Mouse (Mus musculus) MEL (cell line): ENCODE measurements around the gene Rbmx. TPM values are rescaled to one million over a fixed set of nuclear protein-coding genes. Genes with fewer than 3 reads are reported as not detected.

ENCODE experiments used
- DNase-seq: peaks from one replicate; pipeline ENCODE4 v3.0.0; 2011; ENCODE audit warnings: low read depth, low spot score
- H3K27ac ChIP-seq: 2 replicates; pipeline ENCODE4 v1.5.1; 2012; ENCODE audit warnings: low read depth, mild to moderate bottlenecking, control low read depth, low read length, moderate library complexity; ENCODE audit not compliant: control insufficient read depth
- H3K27me3 ChIP-seq, 2 experiments: fragments of 150-350 bp in 1 of 2; sonication (generic) in 1 of 2; 2 replicates each; pipeline ENCODE4 v1.6.1; 2012; ENCODE audit warnings: low read length in 2 of 2, mild to moderate bottlenecking in 2 of 2, improper control_type of control experiment in 1 of 2, moderate library complexity in 1 of 2; ENCODE audit not compliant: insufficient read depth in 2 of 2, control insufficient read depth in 1 of 2
- H3K36me3 ChIP-seq, 2 experiments: 2 replicates each; pipeline ENCODE4 v1.6.1; 2012 to 2014; ENCODE audit warnings: low read length in 2 of 2, improper control_type of control experiment in 1 of 2, inconsistent platforms in 1 of 2, mild to moderate bottlenecking in 1 of 2; ENCODE audit not compliant: insufficient read depth in 2 of 2, control insufficient read depth in 1 of 2
- H3K4me1 ChIP-seq, 2 experiments: fragments of 150-350 bp in 1 of 2; sonication (generic) in 1 of 2; 2 replicates each; pipeline ENCODE4 v1.6.1; 2012; ENCODE audit warnings: low read length in 2 of 2, improper control_type of control experiment in 1 of 2, mild to moderate bottlenecking in 1 of 2; ENCODE audit not compliant: insufficient read depth in 2 of 2, control insufficient read depth in 1 of 2
- H3K4me3 ChIP-seq, 2 experiments: fragments of 150-350 bp in 1 of 2; sonication (generic) in 1 of 2; 2 replicates each; pipeline ENCODE4 v1.5.1; 2012; ENCODE audit warnings: low read depth in 2 of 2, low read length in 2 of 2, mild to moderate bottlenecking in 2 of 2, moderate library complexity in 2 of 2, control low read depth in 1 of 2, improper control_type of control experiment in 1 of 2; ENCODE audit not compliant: control insufficient read depth in 1 of 2, insufficient read depth in 1 of 2
- H3K79me2 ChIP-seq: 2 replicates; pipeline ENCODE4 v1.6.1; 2012; ENCODE audit warnings: mild to moderate bottlenecking, low read length, moderate library complexity; ENCODE audit not compliant: control insufficient read depth, poor library complexity, insufficient read depth
- H3K9ac ChIP-seq: 2 replicates; pipeline ENCODE4 v1.6.1; 2012; ENCODE audit warnings: low read depth, mild to moderate bottlenecking, control low read depth, low read length, moderate library complexity; ENCODE audit not compliant: control insufficient read depth, poor library complexity, severe bottlenecking
- H3K9me3 ChIP-seq: fragments of 150-350 bp; sonication (generic); replicated peaks from 2 replicates; pipeline ENCODE4 v1.6.1; 2012; ENCODE audit warnings: mild to moderate bottlenecking, low read length, improper control_type of control experiment, moderate library complexity; ENCODE audit not compliant: insufficient read depth
- EP300 ChIP-seq, 2 experiments: IDR thresholded peaks; 2 replicates each; pipeline ENCODE4 v1.6.1; 2011; ENCODE audit warnings: improper control_type of control experiment in 2 of 2, low read length in 2 of 2, low read depth in 1 of 2, mild to moderate bottlenecking in 1 of 2
- ETS1 ChIP-seq: IDR thresholded peaks from 2 replicates; pipeline ENCODE4 v1.6.1; 2012; ENCODE audit warnings: low read depth, mild to moderate bottlenecking, inconsistent platforms, low read length, improper control_type of control experiment, moderate library complexity
- GATA1 ChIP-seq: IDR thresholded peaks from 2 replicates; pipeline ENCODE4 v1.6.1; 2011; ENCODE audit warnings: low read depth, low read length, improper control_type of control experiment
- JUND ChIP-seq: IDR thresholded peaks from 2 replicates; pipeline ENCODE4 v1.6.1; 2011; ENCODE audit warnings: low read depth, mild to moderate bottlenecking, improper control_type of control experiment, low read length
- SIN3A ChIP-seq: IDR thresholded peaks from 2 replicates; pipeline ENCODE4 v1.6.1; 2012; ENCODE audit warnings: low read length, improper control_type of control experiment, inconsistent platforms
- TAL1 ChIP-seq: IDR thresholded peaks from 2 replicates; pipeline ENCODE4 v1.6.1; 2012; ENCODE audit warnings: mild to moderate bottlenecking, inconsistent platforms, low read length, moderate library complexity, mixed read lengths
- TCF12 ChIP-seq: IDR thresholded peaks from 2 replicates; pipeline ENCODE4 v1.6.1; 2014; ENCODE audit warnings: low read depth, mild to moderate bottlenecking, inconsistent platforms, low read length, improper control_type of control experiment, moderate library complexity
- USF1 ChIP-seq: IDR thresholded peaks from 2 replicates; pipeline ENCODE4 v1.6.1; 2014; ENCODE audit warnings: low read depth, mild to moderate bottlenecking, inconsistent platforms, low read length, improper control_type of control experiment, moderate library complexity
- ZC3H11A ChIP-seq: IDR thresholded peaks from 2 replicates; pipeline ENCODE4 v1.6.1; 2012; ENCODE audit warnings: low read depth, mild to moderate bottlenecking, inconsistent platforms, low read length, improper control_type of control experiment
- polyA plus RNA-seq, 2 experiments: library from polyadenylated mRNA; stranded (reverse) in 1 of 2; unstranded in 1 of 2; fragments of >175 nt in 1 of 2; fragments of >200 nt in 1 of 2; gene quantifications; 2 replicates each; pipeline versions ENCODE4 v1.2.1 to v1.2.4; 2012; ENCODE audit warnings: low replicate concordance in 2 of 2, low read depth in 1 of 2; ENCODE audit not compliant: insufficient read length in 2 of 2, insufficient read depth in 1 of 2, missing spikeins in 1 of 2
- total RNA-seq: library from RNA; depleted of rRNA; stranded (reverse); fragments of 300-350 nt; gene quantifications from 2 replicates; pipeline ENCODE4 v1.2.3, GENCODE M21; 2012

Gene Rbmx
- total and polyA plus RNA-seq, 3 experiments: 35.6 to 61.1 (median 53.1) TPM

- TF ChIP-seq TAL1: peak; percentile 13; the same call in 1 of the 2 replicates
- TF ChIP-seq SIN3A: no peak
- TF ChIP-seq, all 39 proteins: peak for 1
- Histone ChIP-seq H3K27ac (no peak overlapping the region), H3K9ac (no peak overlapping the region), H3K27me3 (no peaks in the 10 kb centered on the region), H3K9me3 (no peaks in the 10 kb centered on the region), H3K36me3 (peaks cover 0 to 1% of the 10 kb centered on the region in 2 experiments; a peak in 1 of 4 replicates), H3K79me2 (no peaks in the 10 kb centered on the region), H3K4me1 (no peaks in the 10 kb centered on the region), H3K4me3 (no peak overlapping the region)
- DNase-seq: no peak
These were observed 19.3 kb downstream of the Rbmx start for GRCm38 (mm10) chrX:57373543-57373942.

GRCm38 (mm10) chrX:57372965-57373364 is 19.9 kb downstream of the Rbmx start:
- no peaks in the 10 kb centered on the region for H3K9me3 ChIP-seq
- no peaks in the 10 kb centered on the region for H3K27me3 ChIP-seq
- H3K9ac ChIP-seq: no peak overlapping the region
- H3K4me1 ChIP-seq: no peaks in the 10 kb centered on the region
- no peaks in the 10 kb centered on the region; a peak in 1 of 4 replicates for H3K36me3 ChIP-seq
- no peak overlapping the region for H3K4me3 ChIP-seq
- no peak for DNase-seq
- H3K27ac ChIP-seq: no peak overlapping the region
- no peaks in the 10 kb centered on the region for H3K79me2 ChIP-seq
- TF ChIP-seq JUND: no peak
- no peak for TF ChIP-seq GATA1
- TF ChIP-seq SIN3A: no peak
- no peak for TF ChIP-seq USF1
- TF ChIP-seq, all 39 proteins: peak for 0

- DNase-seq: peak; percentile 43
- H3K27ac ChIP-seq: no peak overlapping the region
- no peak overlapping the region for H3K9ac ChIP-seq
These were observed 27.8 kb downstream of the Rbmx start for GRCm38 (mm10) chrX:57364891-57365569.

GRCm38 (mm10) chrX:57359316-57359715 is 33.5 kb downstream of the Rbmx start:
- H3K27me3 ChIP-seq: no peaks in the 10 kb centered on the region
- H3K4me3 ChIP-seq: no peak overlapping the region
- H3K36me3 ChIP-seq: no peaks in the 10 kb centered on the region
- no peaks in the 10 kb centered on the region for H3K9me3 ChIP-seq
- H3K79me2 ChIP-seq: no peaks in the 10 kb centered on the region
- no peak for DNase-seq
- H3K4me1 ChIP-seq: no peaks in the 10 kb centered on the region
- H3K9ac ChIP-seq: no peak overlapping the region
- H3K27ac ChIP-seq: no peak overlapping the region
- no peak for TF ChIP-seq TCF12

More at GRCm38 (mm10) chrX:57364891-57365569, 27.8 kb downstream of the Rbmx start:
- Histone ChIP-seq H3K27me3 (no peaks in the 10 kb centered on the region), H3K4me1 (no peaks in the 10 kb centered on the region; a peak in 1 of 4 replicates), H3K9me3 (no peaks in the 10 kb centered on the region), H3K79me2 (no peaks in the 10 kb centered on the region), H3K4me3 (no peak overlapping the region), H3K36me3 (no peaks in the 10 kb centered on the region; a peak in 1 of 4 replicates)
- TF ChIP-seq EP300 (IDR thresholded peaks at IDR 0.05; ENCODE audit: low read depth in 1 of 2, low read length in 2 of 2) (peak in 1 of 2 experiments; percentile 59; a peak in 2 of 4 replicates), TAL1 (peak; percentile 32; the same call in 1 of the 2 replicates), ZC3H11A (no peak), TCF12 (peak; percentile 73), ETS1 (no peak; the same call in 1 of the 2 replicates)
